Mouse (Mus musculus): ENCODE data around the gene Sh2d4b.

DNA sequence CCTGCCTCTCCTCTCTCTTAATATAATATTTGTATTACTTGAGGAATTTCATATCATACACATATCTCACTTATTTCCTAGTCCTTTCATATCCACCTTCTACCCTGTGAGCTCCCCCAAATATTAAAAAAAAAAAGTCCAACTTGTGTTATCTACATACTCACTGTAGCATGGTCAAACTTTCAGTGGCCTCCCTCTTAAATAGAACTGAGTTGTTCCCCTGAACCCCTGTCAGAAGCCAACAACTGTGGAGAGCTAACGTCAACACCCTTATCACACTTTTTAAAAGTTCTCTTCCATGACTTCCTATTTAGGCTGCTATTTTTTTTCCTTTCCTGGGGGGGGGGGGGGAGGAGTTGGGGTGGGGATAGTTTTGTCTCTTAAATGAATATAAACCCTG lies 7.3 kb downstream of the Sh2d4b start:
- TF ChIP-seq POLR2A (IDR thresholded peaks at IDR 0.05; ENCODE audit: borderline replicate concordance, insufficient read depth, low read length) (no peak), CTCF (IDR thresholded peaks at IDR 0.05; ENCODE audit: borderline replicate concordance, insufficient read depth, low read depth, low read length) (no peak)
